Mouse (Mus musculus): Measurements from ENCODE around the gene Olfr1315-ps1. TPM values are rescaled to one million over a fixed set of nuclear protein-coding genes. Genes with fewer than 3 reads are reported as not detected.

Olfr1315-ps1 gene
- not detected for total RNA-seq (2021)
- long read RNA-seq, experiment 1, result 0 reads
- long read RNA-seq, experiment 2, result 0 reads

- intact Hi-C loops (cut with DNase I), result no loop called here
- DNase-seq, result no peak
Observed at GRCm38 (mm10) chr2:112115340-112115739, at the start of gene Olfr1315-ps1. Gene Olfr1315-ps1, minus strand, starts transcription at chr2:112115440.

GRCm38 (mm10) chr2:112153898-112154297 lies 38.7 kb upstream of the Olfr1315-ps1 start, which contains the start of gene Olfr1318:
Gene Olfr1318, plus strand, starts transcription at chr2:112154198.
- intact Hi-C loops (cut with DNase I), result no loop called here
- DNase-seq, result no peak

DNA sequence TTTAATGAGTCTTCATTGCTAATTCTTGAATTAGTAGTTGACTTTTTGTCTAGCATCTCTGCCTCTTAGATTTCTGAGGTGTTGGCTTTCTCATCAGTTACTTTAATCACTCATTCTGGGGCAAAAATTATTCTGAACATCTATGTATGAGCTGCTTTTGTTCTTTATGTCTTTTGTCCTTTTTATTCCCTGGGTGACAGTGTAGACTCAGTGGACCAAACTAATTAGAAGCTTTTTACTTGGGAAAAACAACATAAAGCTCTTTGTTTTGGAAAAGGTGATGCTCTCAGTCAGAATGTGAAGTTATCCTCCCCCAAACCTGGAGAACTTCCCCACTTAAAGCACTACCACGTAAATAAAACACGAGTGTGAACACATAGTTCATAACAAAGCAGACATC lies 24.8 kb upstream of the Olfr1315-ps1 start, which contains the start of gene Olfr1317:
Olfr1317 (plus strand) TSS at position 301 of the 400 bp plus-strand sequence.
- intact Hi-C loops (cut with DNase I), result no loop called here
- no peak for DNase-seq

DNA sequence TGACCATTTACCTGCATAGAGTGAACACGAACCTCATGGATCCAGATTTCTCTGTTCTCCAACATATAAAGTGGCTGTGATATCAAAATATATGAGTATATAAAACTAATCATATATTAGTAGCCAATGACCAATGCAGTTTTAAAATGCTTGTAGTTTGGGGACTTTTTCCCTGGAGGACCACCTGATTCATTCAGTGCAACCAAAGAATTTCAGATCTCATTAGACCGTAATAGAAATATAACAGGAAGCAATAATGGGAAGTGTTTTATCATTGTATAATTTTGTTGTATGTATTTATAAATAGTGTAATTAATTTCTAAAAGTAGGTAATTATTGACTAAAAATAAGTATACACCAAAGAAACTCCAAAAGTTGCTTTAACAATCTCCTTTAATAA lies 19.6 kb upstream of the Olfr1315-ps1 start, which contains the start of gene Olfr1316:
Olfr1316 (minus strand) TSS at position 101 of the 400 bp plus-strand sequence.
- no peak for DNase-seq
- intact Hi-C loops (cut with DNase I), result no loop called here

- DNase-seq, result no peak
- intact Hi-C loops (cut with DNase I), result no loop called here
Observed at GRCm38 (mm10) chr2:112096681-112097080, 18.6 kb downstream of the Olfr1315-ps1 start, which contains the start of gene Olfr1314. Gene Olfr1314, minus strand, starts transcription at chr2:112096781.

- intact Hi-C loops (cut with DNase I), result no loop called here
- no peak for DNase-seq
Observed at GRCm38 (mm10) chr2:112077743-112078142, 37.5 kb downstream of the Olfr1315-ps1 start, which contains the start of gene Olfr1313. Gene Olfr1313, minus strand, starts transcription at chr2:112077843.

Other genes starting within 250 kb of the Olfr1315-ps1 start
- not detected for gene Olfr1305, start 238.3 kb downstream of the Olfr1315-ps1 start, total RNA-seq (2021)
- not detected for gene Olfr1306, start 199.2 kb downstream of the Olfr1315-ps1 start, total RNA-seq (2021)
- gene Olfr1307, start 166.0 kb downstream of the Olfr1315-ps1 start, total RNA-seq (2021), result under 1 TPM; 0.02 TPM
- not detected for gene Olfr1308, start 150.5 kb downstream of the Olfr1315-ps1 start, total RNA-seq (2021)
- gene Olfr1309, start 125.2 kb downstream of the Olfr1315-ps1 start, total RNA-seq (2021), result not detected
- gene Olfr1310, start 102.7 kb downstream of the Olfr1315-ps1 start, total RNA-seq (2021), result not detected
- gene Olfr1311, start 91.0 kb downstream of the Olfr1315-ps1 start, total RNA-seq (2021), result not detected
- not detected for gene Olfr1312, start 65.2 kb downstream of the Olfr1315-ps1 start, total RNA-seq (2021)
- not detected for gene Olfr1313, start 37.6 kb downstream of the Olfr1315-ps1 start, total RNA-seq (2021)
- gene Olfr1314, start 18.7 kb downstream of the Olfr1315-ps1 start, total RNA-seq (2021), result not detected
- not detected for gene Olfr1316, start 19.5 kb upstream of the Olfr1315-ps1 start, total RNA-seq (2021)
- gene Olfr1317, start 24.9 kb upstream of the Olfr1315-ps1 start, total RNA-seq (2021), result not detected
- gene Olfr1318, start 38.8 kb upstream of the Olfr1315-ps1 start, total RNA-seq (2021), result not detected
- 1 to 10 TPM; 4.3 to 4.4 TPM for gene Lpcat4, start 124.0 kb upstream of the Olfr1315-ps1 start, total RNA-seq (2021)
- gene Nutm1, start 143.9 kb upstream of the Olfr1315-ps1 start, total RNA-seq (2021), result not detected
- gene Nop10, start 146.5 kb upstream of the Olfr1315-ps1 start, total RNA-seq (2021), result 10 to 100 TPM; 57.1 to 64.2 TPM
- gene Slc12a6, start 150.4 kb upstream of the Olfr1315-ps1 start, total RNA-seq (2021), result 10 to 100 TPM; 40.7 to 42.8 TPM
- under 1 TPM in 1 of 2 experiments, not detected in 1; 0.51 TPM for gene Gm21985, start 150.9 kb upstream of the Olfr1315-ps1 start, total RNA-seq (2021)